Mouse (Mus musculus): ENCODE results near the gene Sf3b6.
A peak's percentile ranks its signal among the peaks of the same experiment; 100 is the strongest.

DNA sequence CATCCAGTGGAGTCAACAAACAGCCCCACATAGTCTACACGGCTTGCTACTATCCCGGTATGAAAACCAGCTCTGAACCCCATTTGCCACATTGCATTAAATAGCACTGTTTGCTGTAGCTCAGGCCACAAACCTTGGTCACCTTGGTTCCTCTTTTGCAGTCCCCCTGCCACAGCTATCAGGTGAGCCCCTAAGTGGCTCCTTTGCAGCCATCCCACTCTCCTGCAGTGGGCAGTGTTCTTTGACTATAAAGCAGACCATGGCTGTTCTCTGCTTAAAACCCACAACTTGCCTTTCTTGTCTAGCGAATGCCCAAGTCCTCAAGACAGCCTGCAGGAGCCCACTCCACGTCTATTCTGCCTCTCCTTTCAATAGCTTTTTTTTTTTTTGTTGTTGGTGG lies 54.9 kb downstream of the Sf3b6 start:
- TF ChIP-seq CTCF (IDR thresholded peaks at IDR 0.05; ENCODE audit: low read depth) (peak; percentile 20; the same call in 1 of the 2 replicates), EP300 (IDR thresholded peaks at IDR 0.05; ENCODE audit: low read depth) (no peak)

Data from heart, postnatal 0 days (tissue).